Mouse (Mus musculus) cortical plate, adult 2 months (tissue): ENCODE results near the gene Schip1. TPM values are rescaled to one million over a fixed set of nuclear protein-coding genes. Genes with fewer than 3 reads are reported as not detected.
A peak's percentile ranks its signal among the peaks of the same experiment; 100 is the strongest.

ENCODE experiments used
- H3K27ac ChIP-seq: fragments of 200-500 bp; 2 replicates; pipeline ENCODE4 v1.5.1; 2012; ENCODE audit warnings: low read length, control low read depth, inconsistent platforms; ENCODE audit not compliant: insufficient read depth
- H3K4me1 ChIP-seq: fragments of 200-500 bp; 2 replicates; pipeline ENCODE4 v1.6.1; 2011; ENCODE audit warnings: low read length; ENCODE audit not compliant: control insufficient read depth, insufficient read depth
- H3K4me3 ChIP-seq: fragments of 200-500 bp; 2 replicates; pipeline ENCODE4 v1.5.1; 2011; ENCODE audit warnings: mild to moderate bottlenecking, low read length, control low read depth; ENCODE audit not compliant: insufficient read depth
- CTCF ChIP-seq: fragments of 200-500 bp; IDR thresholded peaks from 2 replicates; pipeline ENCODE4 v1.5.1; 2011; ENCODE audit warnings: mild to moderate bottlenecking, control low read depth, low read length; ENCODE audit not compliant: insufficient read depth; ENCODE audit errors: extremely low read depth
- POLR2A ChIP-seq: fragments of 200-500 bp; IDR thresholded peaks from 2 replicates; pipeline ENCODE4 v1.6.1; 2011; ENCODE audit warnings: mild to moderate bottlenecking, low read length, control low read depth; ENCODE audit not compliant: insufficient read depth; ENCODE audit errors: extremely low read depth
- polyA plus RNA-seq: library from polyadenylated mRNA; depleted of rRNA; stranded (reverse); fragments of >200 nt; gene quantifications from 2 replicates; pipeline ENCODE4 v1.2.3, GENCODE M21; 2012; rRNA removed

Gene Schip1
- 207 and 221 TPM in 2 replicates for polyA plus RNA-seq

- H3K27ac ChIP-seq, result no peak within 1 kb of the TSS
- 0 out of 2 replicates have a peak within 1 kb of the TSS, but pooled peaks have one; percentile 1 for H3K4me3 ChIP-seq
- TF ChIP-seq POLR2A, result no peak
- no peak for TF ChIP-seq CTCF
- H3K4me1 ChIP-seq, result no peaks in the 10 kb centered on the region
Observed at GRCm38 (mm10) chr3:68064731-68065130, at the start of gene Schip1. Gene Schip1, plus strand, starts transcription at chr3:68064802.

GRCm38 (mm10) chr3:68015786-68016185, 48.8 kb upstream of the Schip1 start:
- Histone ChIP-seq H3K4me1 (no peaks in the 10 kb centered on the region), H3K27ac (no peak overlapping the region), H3K4me3 (no peak overlapping the region)
- TF ChIP-seq CTCF, result no peak
- TF ChIP-seq POLR2A, result no peak

- Histone ChIP-seq H3K4me1 (no peaks in the 10 kb centered on the region), H3K27ac (no peak overlapping the region), H3K4me3 (no peak overlapping the region)
- TF ChIP-seq CTCF (no peak), POLR2A (no peak)
Observed at GRCm38 (mm10) chr3:68019401-68019800, 45.2 kb upstream of the Schip1 start.

GRCm38 (mm10) chr3:68036097-68036496, 28.5 kb upstream of the Schip1 start:
- Histone ChIP-seq H3K4me3 (no peak overlapping the region), H3K27ac (no peak overlapping the region), H3K4me1 (no peaks in the 10 kb centered on the region)
- TF ChIP-seq POLR2A (no peak), CTCF (no peak)

GRCm38 (mm10) chr3:68042951-68043350, 21.7 kb upstream of the Schip1 start:
- no peak for TF ChIP-seq CTCF
- TF ChIP-seq POLR2A, result no peak
- no peak overlapping the region for H3K4me3 ChIP-seq
- H3K27ac ChIP-seq, result no peak overlapping the region
- H3K4me1 ChIP-seq, result no peaks in the 10 kb centered on the region

GRCm38 (mm10) chr3:68045475-68046416, 18.9 kb upstream of the Schip1 start:
- TF ChIP-seq CTCF (peak; percentile 90), POLR2A (no peak)
- Histone ChIP-seq H3K4me1 (no peaks in the 10 kb centered on the region), H3K4me3 (no peak overlapping the region), H3K27ac (no peak overlapping the region)

- H3K4me3 ChIP-seq, result no peak overlapping the region
- TF ChIP-seq CTCF (no peak), POLR2A (no peak)
- H3K4me1 ChIP-seq, result peaks cover 1% of the 10 kb centered on the region; the same call in 1 of the 2 replicates
- no peak overlapping the region for H3K27ac ChIP-seq
Observed at GRCm38 (mm10) chr3:68053538-68053937, 11.1 kb upstream of the Schip1 start.

GRCm38 (mm10) chr3:68055071-68055470, 9.5 kb upstream of the Schip1 start:
- no peak; the same call in 1 of the 2 replicates for TF ChIP-seq POLR2A
- Histone ChIP-seq H3K27ac (peak overlapping the region; percentile 45; the same call in 1 of the 2 replicates), H3K4me3 (peak overlapping the region; percentile 76)

GRCm38 (mm10) chr3:68056373-68057275, 8.0 kb upstream of the Schip1 start:
- peak; percentile 82 for TF ChIP-seq CTCF
- no peak for TF ChIP-seq POLR2A
- peaks cover 1% of the 10 kb centered on the region; the same call in 1 of the 2 replicates for H3K4me1 ChIP-seq
- H3K4me3 ChIP-seq, result peak overlapping the region; percentile 28; the same call in 1 of the 2 replicates
- H3K27ac ChIP-seq, result no peak overlapping the region

More at GRCm38 (mm10) chr3:68055071-68055470, 9.5 kb upstream of the Schip1 start:
- H3K4me1 ChIP-seq, result peaks cover 1% of the 10 kb centered on the region; the same call in 1 of the 2 replicates
